Mouse (Mus musculus): ENCODE data around the gene 4930404N11Rik. TPM values are rescaled to one million over a fixed set of nuclear protein-coding genes. Genes with fewer than 3 reads are reported as not detected.

The 4930404N11Rik gene
- polyA plus RNA-seq, 1 experiment from 2014 or later: 1.5 TPM

DNA sequence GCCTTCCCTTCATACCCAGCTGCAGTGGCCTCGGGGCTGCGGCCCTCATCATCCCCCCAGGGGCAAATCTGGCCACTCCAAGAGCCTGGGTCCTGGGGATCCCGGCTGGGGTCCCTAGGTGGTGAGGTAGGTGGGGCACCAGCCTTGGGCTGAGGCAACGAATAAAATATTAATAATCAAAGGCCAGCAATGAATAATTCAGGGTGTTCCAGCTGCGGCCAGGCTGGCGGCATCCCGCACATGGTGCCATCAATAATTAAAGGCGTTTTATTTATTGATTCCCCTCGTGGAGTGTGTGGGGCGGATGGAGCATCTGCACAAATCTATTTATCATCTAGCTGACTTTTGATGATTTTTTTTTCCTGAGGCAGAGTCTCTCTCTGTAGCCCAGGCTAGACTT lies 37.9 kb upstream of the 4930404N11Rik start:
- WGBS: 70% methylated on average over 10 of the region's 10 CpGs
- peaks cover 19% of the 10 kb centered on the region for H3K4me1 ChIP-seq (replicated peaks; ENCODE audit: control insufficient read depth, insufficient read depth, low read length)
- no peak overlapping the region for H3K4me3 ChIP-seq (ENCODE audit: low read depth, low read length)
- H3K9me3 ChIP-seq (ENCODE audit: control insufficient read depth): no peaks in the 10 kb centered on the region
- H3K27me3 ChIP-seq (replicated peaks; ENCODE audit: control insufficient read depth, insufficient read depth, low read length): peaks cover 14% of the 10 kb centered on the region; the same call in 1 of the 2 replicates
- H3K27ac ChIP-seq (ENCODE audit: low read depth, low read length): no peak overlapping the region
- no peak for TF ChIP-seq CTCF (IDR thresholded peaks at IDR 0.05; ENCODE audit: low read depth)
- no peak overlapping the region for H3K4me2 ChIP-seq (replicated peaks; ENCODE audit: low read depth)
- H3K9ac ChIP-seq (ENCODE audit: low read depth, low read length): no peak overlapping the region
- ATAC-seq: no peak
- H3K36me3 ChIP-seq (ENCODE audit: control insufficient read depth, insufficient read depth): peaks cover 33% of the 10 kb centered on the region

DNA sequence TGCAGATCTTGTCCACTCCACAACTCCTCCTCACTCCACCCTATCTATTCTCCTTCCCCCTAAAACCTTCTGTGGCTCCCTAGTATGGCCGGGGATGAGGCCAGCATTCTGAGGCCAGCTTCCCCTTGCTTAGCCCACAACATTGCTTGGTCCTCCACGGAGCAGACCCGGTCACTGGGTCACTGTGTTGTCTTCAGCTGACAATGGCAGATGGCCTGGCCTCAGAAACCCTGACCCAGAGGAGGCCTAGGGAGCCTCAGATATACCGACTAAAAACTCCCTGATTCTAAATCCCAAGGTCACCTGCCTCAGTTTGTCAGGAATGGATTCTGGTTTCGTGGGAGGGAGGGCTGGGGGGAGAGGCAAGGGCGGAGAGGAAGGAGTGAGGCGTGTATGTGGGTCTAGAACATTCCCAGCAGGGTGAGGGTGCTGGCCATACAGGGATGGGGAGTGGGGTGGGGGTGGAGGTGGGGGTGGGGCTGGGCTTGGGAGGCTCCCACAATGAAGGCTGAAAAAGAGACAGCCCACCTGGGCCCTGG lies 36.7 kb upstream of the 4930404N11Rik start:
- H3K4me3 ChIP-seq (ENCODE audit: low read depth, low read length): peak overlapping the region; percentile 7; the same call in 1 of the 2 replicates
- TF ChIP-seq CTCF (IDR thresholded peaks at IDR 0.05; ENCODE audit: low read depth): no peak

DNA sequence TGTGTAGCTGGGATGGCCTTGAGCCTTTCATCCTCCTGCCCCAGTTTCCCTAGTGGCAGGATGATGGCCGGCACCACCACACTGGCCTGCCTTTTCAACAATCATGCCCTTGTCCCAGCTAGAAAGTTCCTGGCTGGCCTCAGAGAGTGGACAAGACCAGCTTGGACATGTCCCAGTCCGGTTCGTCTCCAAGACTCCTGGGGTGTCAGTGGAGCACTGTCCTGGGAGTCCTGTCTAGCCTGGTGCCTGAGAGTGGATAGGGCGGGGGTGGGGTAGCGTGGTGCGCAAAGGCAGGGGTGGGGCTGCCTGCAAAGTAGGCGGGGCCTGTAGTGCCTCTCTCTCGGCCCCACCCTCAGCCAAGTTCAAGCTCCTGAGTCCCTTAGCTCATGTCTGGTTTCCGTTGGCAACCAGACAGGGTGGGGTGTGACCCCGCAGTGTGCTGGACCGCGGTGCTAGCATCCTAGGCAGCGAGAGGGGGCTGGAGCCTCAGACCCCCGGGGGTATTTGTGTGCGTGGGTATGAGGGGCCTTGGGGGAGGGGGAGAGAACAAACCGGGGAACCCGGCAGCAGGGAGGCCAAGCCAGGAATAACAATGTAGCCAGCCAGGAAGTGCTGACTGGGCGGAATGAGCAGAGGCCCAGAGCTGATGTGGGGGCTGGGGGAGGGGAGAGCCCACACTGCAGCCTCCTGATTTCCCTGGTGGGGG lies 36.1 kb upstream of the 4930404N11Rik start:
- TF ChIP-seq CTCF (IDR thresholded peaks at IDR 0.05; ENCODE audit: low read depth): peak; percentile 33; the same call in 1 of the 2 replicates
- 8% methylated on average over 17 of the region's 18 CpGs for WGBS

More for the DNA sequence above, 36.7 kb upstream of the 4930404N11Rik start:
- 38% methylated on average over 7 of the region's 7 CpGs for WGBS
- Histone ChIP-seq H3K4me1 (replicated peaks; ENCODE audit: control insufficient read depth, insufficient read depth, low read length) (peaks cover 12% of the 10 kb centered on the region), H3K4me2 (replicated peaks; ENCODE audit: low read depth) (peak overlapping the region; percentile 52), H3K27ac (ENCODE audit: low read depth, low read length) (peak overlapping the region; percentile 81), H3K27me3 (replicated peaks; ENCODE audit: control insufficient read depth, insufficient read depth, low read length) (peaks cover 14% of the 10 kb centered on the region; the same call in 1 of the 2 replicates), H3K36me3 (ENCODE audit: control insufficient read depth, insufficient read depth) (peaks cover 27% of the 10 kb centered on the region), H3K9ac (ENCODE audit: low read depth, low read length) (no peak overlapping the region), H3K9me3 (ENCODE audit: control insufficient read depth) (no peaks in the 10 kb centered on the region)
- ATAC-seq: no peak

DNA sequence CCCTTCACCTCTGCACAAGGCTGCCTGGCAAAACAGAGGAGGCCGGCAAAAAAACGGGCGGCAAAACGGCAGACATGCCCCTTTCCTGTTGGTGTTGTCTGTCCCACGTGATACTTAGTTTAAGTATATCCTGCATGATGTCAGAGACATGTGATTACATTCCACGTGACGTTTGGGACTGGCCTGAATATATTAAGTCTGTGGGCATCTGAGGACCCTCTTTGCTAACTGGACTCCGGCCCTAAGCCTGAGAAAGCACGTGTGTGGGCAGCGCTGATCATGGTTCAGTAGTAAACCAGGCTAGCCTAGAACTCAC lies 35.5 kb upstream of the 4930404N11Rik start:
- Histone ChIP-seq H3K4me2 (replicated peaks; ENCODE audit: low read depth) (peak overlapping the region; percentile 52), H3K36me3 (ENCODE audit: control insufficient read depth, insufficient read depth) (peaks cover 27% of the 10 kb centered on the region), H3K4me3 (ENCODE audit: low read depth, low read length) (no peak overlapping the region), H3K9ac (ENCODE audit: low read depth, low read length) (no peak overlapping the region), H3K4me1 (replicated peaks; ENCODE audit: control insufficient read depth, insufficient read depth, low read length) (peaks cover 12% of the 10 kb centered on the region), H3K27me3 (replicated peaks; ENCODE audit: control insufficient read depth, insufficient read depth, low read length) (0 out of 2 replicates have a peak, but pooled peaks cover 6% of the 10 kb centered on the region), H3K9me3 (ENCODE audit: control insufficient read depth) (no peaks in the 10 kb centered on the region), H3K27ac (ENCODE audit: low read depth, low read length) (peak overlapping the region; percentile 81; the same call in 1 of the 2 replicates)
- no peak for TF ChIP-seq CTCF (IDR thresholded peaks at IDR 0.05; ENCODE audit: low read depth)
- ATAC-seq: peak; percentile 28
- whole genome bisulfite sequencing: 40% methylated on average over 10 of the region's 10 CpGs

More for the DNA sequence above, 36.1 kb upstream of the 4930404N11Rik start:
- peak overlapping the region; percentile 81 for H3K27ac ChIP-seq (ENCODE audit: low read depth, low read length)
- H3K9ac ChIP-seq (ENCODE audit: low read depth, low read length): no peak overlapping the region
- peak overlapping the region; percentile 52 for H3K4me2 ChIP-seq (replicated peaks; ENCODE audit: low read depth)
- no peaks in the 10 kb centered on the region for H3K9me3 ChIP-seq (ENCODE audit: control insufficient read depth)
- H3K36me3 ChIP-seq (ENCODE audit: control insufficient read depth, insufficient read depth): peaks cover 27% of the 10 kb centered on the region
- ATAC-seq: peak; percentile 72
- peaks cover 12% of the 10 kb centered on the region for H3K4me1 ChIP-seq (replicated peaks; ENCODE audit: control insufficient read depth, insufficient read depth, low read length)
- H3K4me3 ChIP-seq (ENCODE audit: low read depth, low read length): peak overlapping the region; percentile 7; the same call in 1 of the 2 replicates
- H3K27me3 ChIP-seq (replicated peaks; ENCODE audit: control insufficient read depth, insufficient read depth, low read length): 0 out of 2 replicates have a peak, but pooled peaks cover 9% of the 10 kb centered on the region

DNA sequence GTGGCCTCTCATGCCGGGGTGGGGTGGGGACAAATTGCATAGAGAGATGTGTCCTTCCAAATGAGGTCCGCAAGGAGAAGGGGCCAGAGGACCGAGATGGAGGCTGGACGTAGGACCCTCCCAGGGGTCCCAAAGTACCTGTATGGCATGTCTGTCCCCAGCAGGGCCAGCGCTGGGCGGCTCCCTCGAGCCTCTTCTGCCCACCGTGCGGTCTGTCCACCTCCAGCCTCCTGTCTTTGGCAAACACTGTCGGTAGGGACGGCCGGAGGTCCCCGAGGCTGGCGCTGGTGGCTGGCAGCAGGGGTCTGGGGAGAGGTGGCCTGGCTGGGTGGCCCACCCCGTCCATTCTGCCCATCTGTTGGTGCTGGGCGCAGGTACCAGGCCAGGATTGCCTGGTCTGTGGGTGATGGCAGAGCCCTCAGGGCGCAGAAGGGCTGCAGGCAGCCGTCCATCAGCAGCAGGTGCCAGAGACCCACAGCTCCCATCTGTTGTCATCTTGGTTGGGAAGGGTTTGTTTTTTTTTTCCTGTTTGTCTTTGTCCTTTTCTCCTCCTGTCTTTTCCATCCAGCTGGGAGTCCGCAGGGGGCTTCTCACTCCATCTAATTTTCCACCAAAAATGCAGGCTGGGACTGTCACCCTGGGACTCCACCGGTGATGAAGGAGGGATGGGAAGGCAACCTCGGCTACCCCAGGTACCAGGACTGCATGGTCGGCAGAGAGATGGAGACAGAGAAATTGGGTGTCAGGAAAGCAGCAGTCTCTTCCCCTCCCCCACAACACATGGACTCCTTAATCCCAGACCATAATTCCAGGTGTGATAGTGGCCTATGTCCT lies 35.0 kb upstream of the 4930404N11Rik start:
- Histone ChIP-seq H3K4me1 (replicated peaks; ENCODE audit: control insufficient read depth, insufficient read depth, low read length) (peaks cover 12% of the 10 kb centered on the region), H3K9me3 (ENCODE audit: control insufficient read depth) (no peaks in the 10 kb centered on the region), H3K4me2 (replicated peaks; ENCODE audit: low read depth) (peak overlapping the region; percentile 28), H3K27ac (ENCODE audit: low read depth, low read length) (no peak overlapping the region), H3K36me3 (ENCODE audit: control insufficient read depth, insufficient read depth) (peaks cover 25% of the 10 kb centered on the region), H3K27me3 (replicated peaks; ENCODE audit: control insufficient read depth, insufficient read depth, low read length) (0 out of 2 replicates have a peak, but pooled peaks cover 4% of the 10 kb centered on the region), H3K4me3 (ENCODE audit: low read depth, low read length) (0 out of 2 replicates have a peak overlapping the region, but pooled peaks have one; percentile 6), H3K9ac (ENCODE audit: low read depth, low read length) (no peak overlapping the region)
- no peak for ATAC-seq
- TF ChIP-seq CTCF (IDR thresholded peaks at IDR 0.05; ENCODE audit: low read depth): no peak
- 69% methylated on average over 22 of the region's 22 CpGs for WGBS

Data from intestine, postnatal 0 days (tissue).